ENCODE assay signal across 8 mouse cellular contexts in the genomic region with DNA sequence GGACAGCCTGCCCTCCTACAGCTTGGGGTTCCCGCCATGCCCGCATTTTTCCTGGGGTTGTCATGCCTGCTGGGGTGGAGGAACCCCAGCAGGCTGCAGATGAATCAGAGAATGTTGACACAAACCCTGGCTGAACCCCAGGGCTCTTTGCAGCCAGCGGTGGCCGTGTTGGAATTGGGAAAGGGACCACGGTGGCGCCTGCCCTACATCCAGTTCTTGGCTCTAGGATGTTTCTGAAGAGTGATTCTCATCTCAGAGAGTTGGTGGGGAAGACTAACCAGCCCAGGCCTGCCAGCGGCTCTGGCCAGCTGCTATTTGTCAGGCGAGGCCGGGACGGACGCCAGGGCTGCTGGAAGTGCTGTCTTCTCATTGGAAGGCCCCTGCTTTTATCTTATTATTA.
DNase-seq lines count a peak whose midpoint lies in the region; ATAC-seq lines count a peak whose summit lies in the region.

No protein-coding gene starts in this region.

- intact Hi-C loops in heart, postnatal 14 days (cut with DNase I): loop anchor here (2.0 kb wide), 1 partner anchor 43 kb away; no protein-coding TSS in a partner anchor

- H3K9me3 ChIP-seq in forebrain, embryonic 10.5 days: no peaks in the 10 kb centered on the region
- no peaks in the 10 kb centered on the region for H3K9me3 ChIP-seq in forebrain, embryonic 15.5 days

- H3K36me3 ChIP-seq in forebrain, embryonic 10.5 days (replicated peaks): peaks cover 19% of the 10 kb centered on the region
- no peaks in the 10 kb centered on the region for H3K36me3 ChIP-seq in forebrain, embryonic 15.5 days

- H3K9ac ChIP-seq in forebrain, embryonic 15.5 days (replicated peaks): no peak overlapping the region

- H3K4me1 ChIP-seq in forebrain, embryonic 10.5 days: peaks cover 98% of the 10 kb centered on the region
- peaks cover 79% of the 10 kb centered on the region for H3K4me1 ChIP-seq in forebrain, embryonic 15.5 days

- no peak overlapping the region for H3K4me2 ChIP-seq in forebrain, embryonic 15.5 days (replicated peaks)

- peak overlapping the region; percentile 57; the same call in 1 of the 2 replicates for H3K27ac ChIP-seq in forebrain, embryonic 10.5 days
- no peak overlapping the region for H3K27ac ChIP-seq in forebrain, embryonic 15.5 days (replicated peaks)

- H3K4me3 ChIP-seq in forebrain, embryonic 10.5 days: no peak overlapping the region
- H3K4me3 ChIP-seq in forebrain, embryonic 15.5 days: no peak overlapping the region

- 96% methylated on average over 11 of the region's 11 CpGs for WGBS in forebrain, embryonic 10.5 days
- 86% methylated on average over 11 of the region's 11 CpGs for WGBS in forebrain, embryonic 15.5 days

- H3K27me3 ChIP-seq in forebrain, embryonic 10.5 days (ENCODE audit: poor library complexity, severe bottlenecking): no peaks in the 10 kb centered on the region
- H3K27me3 ChIP-seq in forebrain, embryonic 15.5 days: no peaks in the 10 kb centered on the region

- DNase-seq in forebrain, embryonic 10.5 days (ENCODE audit: extremely low spot score, low spot score): no peak
- DNase-seq in right cerebral cortex, postnatal 4 days: peak; percentile 42
- DNase-seq in right cerebral cortex, postnatal 36 days (ENCODE audit: low spot score in 2 of 2): no peak
- peak; percentile 78 to 83 for DNase-seq in heart, postnatal 14 days
- DNase-seq in lung, postnatal 36 days: peak; percentile 70
- DNase-seq in testis, postnatal 14 days (ENCODE audit: low spot score): no peak
- DNase-seq in layer of hippocampus, postnatal 25 days (ENCODE audit: extremely low spot score in 1 of 2, low spot score in 1 of 2): no peak

- no peak for ATAC-seq in forebrain, embryonic 15.5 days (replicated peaks)

Comparison
In these comparisons a context has a peak if more than half of its experiments do, and no peak if none do; other contexts are left out.
1. DNase-seq: peak in right cerebral cortex, postnatal 4 days (single experiment), heart, postnatal 14 days (2 of 2) and lung, postnatal 36 days (single experiment); none in forebrain, embryonic 10.5 days (single experiment), right cerebral cortex, postnatal 36 days (0 of 2), testis, postnatal 14 days (single experiment) and layer of hippocampus, postnatal 25 days (0 of 2).